Mouse (Mus musculus) stomach, embryonic 14.5 days (tissue): ENCODE measurements around the gene Mamdc2. TPM values are rescaled to one million over a fixed set of nuclear protein-coding genes. Genes with fewer than 3 reads are reported as not detected.

Experiments used
- ATAC-seq: fragments of 200-750 bp; cut with Nextera tagmentation; 2 replicates; pipeline ENCODE4 v1.8.0; 2017; ENCODE audit warnings: low read depth, moderate TSS enrichment; ENCODE audit not compliant: insufficient number of reproducible peaks, insufficient read depth, low FRiP score
- H3K27ac ChIP-seq: fragments of 300-500 bp; sonication (generic); 2 replicates; pipeline ENCODE4 v1.5.1; 2014; ENCODE audit warnings: mild to moderate bottlenecking, low read length, moderate library complexity, mixed read lengths
- H3K27me3 ChIP-seq: fragments of 300-500 bp; sonication (generic); 2 replicates; pipeline ENCODE4 v1.6.1; 2014; ENCODE audit warnings: low read length, control low read depth, mixed read lengths; ENCODE audit not compliant: control insufficient read depth, insufficient read depth
- H3K36me3 ChIP-seq: fragments of 300-500 bp; sonication (generic); 2 replicates; pipeline ENCODE4 v1.6.1; 2014; ENCODE audit warnings: mild to moderate bottlenecking, control low read depth, low read length, moderate library complexity, mixed read lengths; ENCODE audit not compliant: control insufficient read depth, insufficient read depth
- H3K4me1 ChIP-seq: fragments of 300-500 bp; sonication (generic); 2 replicates; pipeline ENCODE4 v1.6.1; 2014; ENCODE audit warnings: low read length, control low read depth, mixed read lengths; ENCODE audit not compliant: control insufficient read depth, insufficient read depth
- H3K4me2 ChIP-seq: fragments of 300-500 bp; sonication (generic); replicated peaks from 2 replicates; pipeline ENCODE4 v1.6.1; 2014; ENCODE audit warnings: low read depth, low read length, control low read depth
- H3K4me3 ChIP-seq: fragments of 300-500 bp; sonication (generic); 2 replicates; pipeline ENCODE4 v1.5.1; 2014; ENCODE audit warnings: low read depth, low read length, control low read depth
- H3K9ac ChIP-seq: fragments of 300-500 bp; sonication (generic); replicated peaks from 2 replicates; pipeline ENCODE4 v1.6.1; 2014; ENCODE audit warnings: low read depth, mild to moderate bottlenecking, control low read depth, low read length, moderate library complexity, mixed read lengths
- H3K9me3 ChIP-seq: fragments of 300-500 bp; sonication (generic); 2 replicates; pipeline ENCODE4 v1.6.1; 2016; ENCODE audit warnings: low read depth, low read length, control low read depth; ENCODE audit not compliant: control insufficient read depth
- WGBS: fragments of 180-500 bp; shearing (Covaris S2); extraction: QIAGEN DNeasy Blood & Tissue Kit; methylation state at CpG from one replicate; pipeline ENCODE4 v1.1.7; 2014; 5-methylcytosine and 5-hydroxymethylcytosine counted together
- polyA plus RNA-seq: library from polyadenylated mRNA; unstranded; fragments of >200 nt; fragmentation: Nextera tagmentation; extraction: Ambion mirVana; gene quantifications from 2 replicates; pipeline ENCODE4 v1.2.1, GENCODE M21; 2014

Gene Mamdc2
- polyA plus RNA-seq, 1 experiment from 2014 or later = 5.0 TPM

GRCm38 (mm10) chr19:23274054-23274724 lies 174.1 kb downstream of the Mamdc2 start:
- 54% methylated on average over 4 of the region's 4 CpGs for WGBS
- no peak overlapping the region for H3K9ac ChIP-seq
- H3K4me3 ChIP-seq = peak overlapping the region; percentile 95
- H3K9me3 ChIP-seq = no peaks in the 10 kb centered on the region
- H3K36me3 ChIP-seq = no peaks in the 10 kb centered on the region
- peak overlapping the region; percentile 71; the same call in 1 of the 2 replicates for H3K27ac ChIP-seq
- ATAC-seq = peak; percentile 35; the same call in 1 of the 2 replicates
- peak overlapping the region; percentile 56 for H3K4me2 ChIP-seq
- H3K27me3 ChIP-seq = no peaks in the 10 kb centered on the region
- peaks cover 6% of the 10 kb centered on the region for H3K4me1 ChIP-seq

- Histone ChIP-seq H3K4me3 (peak within 1 kb of the TSS; percentile 95), H3K27me3 (no peaks in the 10 kb centered on the region), H3K27ac (peak within 1 kb of the TSS; percentile 71), H3K9me3 (no peaks in the 10 kb centered on the region), H3K4me2 (peak within 1 kb of the TSS; percentile 56), H3K4me1 (peaks cover 6% of the 10 kb centered on the region), H3K9ac (peak within 1 kb of the TSS; percentile 90), H3K36me3 (peaks cover 3% of the 10 kb centered on the region; the same call in 1 of the 2 replicates)
- ATAC-seq = peak; percentile 95
- under 1% methylated on average over 69 of the region's 69 CpGs for WGBS
Measured at GRCm38 (mm10) chr19:23273355-23274053, 174.7 kb downstream of the Mamdc2 start, which contains the start of gene Smc5. Gene Smc5 (minus strand): TSS chr19:23273897.

DNA sequence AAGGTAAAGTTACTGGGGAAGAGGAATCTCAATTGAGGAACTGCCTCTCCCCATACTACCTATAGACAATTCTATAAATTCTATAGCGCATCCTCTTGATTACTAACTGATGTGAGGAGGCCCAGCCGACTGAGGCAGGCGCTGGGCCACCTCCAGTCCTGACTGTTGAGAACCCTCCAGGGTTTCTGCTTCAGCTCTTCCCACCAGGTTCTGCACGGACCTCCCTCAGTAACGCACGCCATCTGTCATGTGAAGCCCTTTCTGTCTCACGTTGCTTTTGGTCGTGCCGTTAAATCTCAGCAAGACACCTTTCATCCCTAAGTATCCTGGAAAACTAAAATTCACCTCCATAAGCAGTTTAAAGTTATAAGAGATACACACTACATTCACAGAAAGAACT lies 191.5 kb downstream of the Mamdc2 start:
- 87% methylated on average over 9 of the region's 9 CpGs for WGBS
- no peak overlapping the region for H3K4me2 ChIP-seq

More for the DNA sequence above, 191.5 kb downstream of the Mamdc2 start:
- no peaks in the 10 kb centered on the region for H3K9me3 ChIP-seq
- H3K36me3 ChIP-seq = peaks cover 36% of the 10 kb centered on the region
- H3K4me3 ChIP-seq = no peak overlapping the region
- no peak overlapping the region for H3K27ac ChIP-seq
- H3K9ac ChIP-seq = no peak overlapping the region
- no peaks in the 10 kb centered on the region for H3K27me3 ChIP-seq
- no peaks in the 10 kb centered on the region for H3K4me1 ChIP-seq
- ATAC-seq = no peak

Other genes with a start within 250 kb of the Mamdc2 start
- gene Smc5, start 174.5 kb downstream of the Mamdc2 start, polyA plus RNA-seq = 40.8 and 42.3 TPM in 2 replicates
- not detected in 2 replicates for gene 1700028P14Rik, start 204.4 kb upstream of the Mamdc2 start, polyA plus RNA-seq
- gene Ptar1, start 239.0 kb upstream of the Mamdc2 start, polyA plus RNA-seq = 12.1 and 15.0 TPM in 2 replicates